Mouse (Mus musculus): ENCODE measurements at regions not wholly inside any gene's neighbourhood (a gene's known extent, or its start where the extent isn't known, plus 50 kb on each side); places are given as distances from the start of the nearest gene placed in this dataset.

GRCm38 (mm10) chr8:89685696-89686095 is 641.7 kb upstream of the Sall1 start:
- H3K9me3 ChIP-seq (ENCODE audit: control insufficient read depth, low read length): 0 out of 2 replicates have a peak, but pooled peaks cover 3% of the 10 kb centered on the region
- H3K4me2 ChIP-seq (ENCODE audit: low read length): no peak overlapping the region
- H3K9ac ChIP-seq (replicated peaks; ENCODE audit: low read length): no peak overlapping the region
- WGBS: 97% methylated on average over 6 of the region's 6 CpGs
- no peak for ATAC-seq (ENCODE audit: low FRiP score, low TSS enrichment)
- H3K4me1 ChIP-seq (ENCODE audit: control insufficient read depth, insufficient read depth, low read length): no peaks in the 10 kb centered on the region
- no peak overlapping the region for H3K4me3 ChIP-seq (replicated peaks; ENCODE audit: low read depth, low read length)
- DNase-seq: no peak
- 0 out of 2 replicates have a peak, but pooled peaks cover 3% of the 10 kb centered on the region for H3K27me3 ChIP-seq (ENCODE audit: control insufficient read depth, insufficient read depth, low read length)
- no peaks in the 10 kb centered on the region for H3K36me3 ChIP-seq (ENCODE audit: control insufficient read depth, insufficient read depth, low read length)
- no peak overlapping the region for H3K27ac ChIP-seq (replicated peaks; ENCODE audit: low read depth, low read length)

GRCm38 (mm10) chr8:89680937-89681336 is 637.0 kb upstream of the Sall1 start:
- Histone ChIP-seq H3K9ac (replicated peaks; ENCODE audit: low read length) (no peak overlapping the region), H3K4me2 (ENCODE audit: low read length) (no peak overlapping the region), H3K27me3 (ENCODE audit: control insufficient read depth, insufficient read depth, low read length) (0 out of 2 replicates have a peak, but pooled peaks cover 5% of the 10 kb centered on the region), H3K9me3 (ENCODE audit: control insufficient read depth, low read length) (no peaks in the 10 kb centered on the region), H3K4me3 (replicated peaks; ENCODE audit: low read depth, low read length) (no peak overlapping the region), H3K27ac (replicated peaks; ENCODE audit: low read depth, low read length) (no peak overlapping the region), H3K4me1 (ENCODE audit: control insufficient read depth, insufficient read depth, low read length) (peaks cover 13% of the 10 kb centered on the region), H3K36me3 (ENCODE audit: control insufficient read depth, insufficient read depth, low read length) (no peaks in the 10 kb centered on the region)
- 94% methylated on average over 4 of the region's 4 CpGs for WGBS
- ATAC-seq (ENCODE audit: low FRiP score, low TSS enrichment) (no peak), DNase-seq (no peak)

- WGBS: 58% methylated on average over 5 of the region's 5 CpGs
- Histone ChIP-seq H3K9ac (replicated peaks; ENCODE audit: low read length) (no peak overlapping the region), H3K4me3 (replicated peaks; ENCODE audit: low read depth, low read length) (no peak overlapping the region), H3K4me2 (ENCODE audit: low read length) (no peak overlapping the region), H3K27ac (replicated peaks; ENCODE audit: low read depth, low read length) (no peak overlapping the region), H3K27me3 (ENCODE audit: control insufficient read depth, insufficient read depth, low read length) (0 out of 2 replicates have a peak, but pooled peaks cover 5% of the 10 kb centered on the region), H3K9me3 (ENCODE audit: control insufficient read depth, low read length) (no peaks in the 10 kb centered on the region), H3K36me3 (ENCODE audit: control insufficient read depth, insufficient read depth, low read length) (no peaks in the 10 kb centered on the region), H3K4me1 (ENCODE audit: control insufficient read depth, insufficient read depth, low read length) (peaks cover 13% of the 10 kb centered on the region)
- no peak for DNase-seq
- ATAC-seq (ENCODE audit: low FRiP score, low TSS enrichment): no peak
These were observed 636.4 kb upstream of the Sall1 start for GRCm38 (mm10) chr8:89680341-89680740.

- no peaks in the 10 kb centered on the region for H3K36me3 ChIP-seq (ENCODE audit: control insufficient read depth, insufficient read depth, low read length)
- H3K4me1 ChIP-seq (ENCODE audit: control insufficient read depth, insufficient read depth, low read length): peaks cover 13% of the 10 kb centered on the region
- peak; percentile 29 for DNase-seq
- no peak overlapping the region for H3K9ac ChIP-seq (replicated peaks; ENCODE audit: low read length)
- no peak overlapping the region for H3K4me2 ChIP-seq (ENCODE audit: low read length)
- 0 out of 2 replicates have a peak, but pooled peaks cover 5% of the 10 kb centered on the region for H3K27me3 ChIP-seq (ENCODE audit: control insufficient read depth, insufficient read depth, low read length)
- WGBS: 9% methylated on average over 4 of the region's 4 CpGs
- H3K27ac ChIP-seq (replicated peaks; ENCODE audit: low read depth, low read length): peak overlapping the region; percentile 27; the same call in 1 of the 2 replicates
- no peak overlapping the region for H3K4me3 ChIP-seq (replicated peaks; ENCODE audit: low read depth, low read length)
- H3K9me3 ChIP-seq (ENCODE audit: control insufficient read depth, low read length): no peaks in the 10 kb centered on the region
- ATAC-seq (ENCODE audit: low FRiP score, low TSS enrichment): no peak
These were observed 635.6 kb upstream of the Sall1 start for GRCm38 (mm10) chr8:89679551-89679950.

GRCm38 (mm10) chr8:89677266-89677665 is 633.3 kb upstream of the Sall1 start:
- H3K4me2 ChIP-seq (ENCODE audit: low read length): no peak overlapping the region

GRCm38 (mm10) chr8:89673911-89674310 is 629.9 kb upstream of the Sall1 start:
- Histone ChIP-seq H3K36me3 (ENCODE audit: control insufficient read depth, insufficient read depth, low read length) (no peaks in the 10 kb centered on the region), H3K4me3 (replicated peaks; ENCODE audit: low read depth, low read length) (no peak overlapping the region), H3K27me3 (ENCODE audit: control insufficient read depth, insufficient read depth, low read length) (0 out of 2 replicates have a peak, but pooled peaks cover 5% of the 10 kb centered on the region), H3K9ac (replicated peaks; ENCODE audit: low read length) (no peak overlapping the region), H3K4me1 (ENCODE audit: control insufficient read depth, insufficient read depth, low read length) (no peaks in the 10 kb centered on the region), H3K9me3 (ENCODE audit: control insufficient read depth, low read length) (no peaks in the 10 kb centered on the region), H3K4me2 (ENCODE audit: low read length) (no peak overlapping the region), H3K27ac (replicated peaks; ENCODE audit: low read depth, low read length) (no peak overlapping the region)
- DNase-seq (no peak), ATAC-seq (ENCODE audit: low FRiP score, low TSS enrichment) (no peak)
- WGBS: 89% methylated on average over 4 of the region's 4 CpGs

More at GRCm38 (mm10) chr8:89677266-89677665, 633.3 kb upstream of the Sall1 start:
- ATAC-seq (ENCODE audit: low FRiP score, low TSS enrichment) (no peak), DNase-seq (no peak)
- Histone ChIP-seq H3K36me3 (ENCODE audit: control insufficient read depth, insufficient read depth, low read length) (no peaks in the 10 kb centered on the region), H3K9ac (replicated peaks; ENCODE audit: low read length) (no peak overlapping the region), H3K27me3 (ENCODE audit: control insufficient read depth, insufficient read depth, low read length) (0 out of 2 replicates have a peak, but pooled peaks cover 5% of the 10 kb centered on the region), H3K27ac (replicated peaks; ENCODE audit: low read depth, low read length) (no peak overlapping the region), H3K4me1 (ENCODE audit: control insufficient read depth, insufficient read depth, low read length) (peaks cover 13% of the 10 kb centered on the region), H3K4me3 (replicated peaks; ENCODE audit: low read depth, low read length) (no peak overlapping the region), H3K9me3 (ENCODE audit: control insufficient read depth, low read length) (no peaks in the 10 kb centered on the region)
- 18% methylated on average over 5 of the region's 5 CpGs for WGBS

- Histone ChIP-seq H3K9ac (replicated peaks; ENCODE audit: low read length) (no peak overlapping the region), H3K4me3 (replicated peaks; ENCODE audit: low read depth, low read length) (no peak overlapping the region), H3K27me3 (ENCODE audit: control insufficient read depth, insufficient read depth, low read length) (no peaks in the 10 kb centered on the region), H3K36me3 (ENCODE audit: control insufficient read depth, insufficient read depth, low read length) (no peaks in the 10 kb centered on the region), H3K4me1 (ENCODE audit: control insufficient read depth, insufficient read depth, low read length) (no peaks in the 10 kb centered on the region), H3K4me2 (ENCODE audit: low read length) (no peak overlapping the region), H3K9me3 (ENCODE audit: control insufficient read depth, low read length) (no peaks in the 10 kb centered on the region), H3K27ac (replicated peaks; ENCODE audit: low read depth, low read length) (no peak overlapping the region)
- WGBS: 87% methylated on average over 5 of the region's 5 CpGs
- DNase-seq: no peak
- ATAC-seq (ENCODE audit: low FRiP score, low TSS enrichment): no peak
These were observed 628.7 kb upstream of the Sall1 start for GRCm38 (mm10) chr8:89672631-89673030.

- Histone ChIP-seq H3K27me3 (ENCODE audit: control insufficient read depth, insufficient read depth, low read length) (no peaks in the 10 kb centered on the region), H3K9me3 (ENCODE audit: control insufficient read depth, low read length) (no peaks in the 10 kb centered on the region), H3K4me2 (ENCODE audit: low read length) (no peak overlapping the region), H3K27ac (replicated peaks; ENCODE audit: low read depth, low read length) (no peak overlapping the region), H3K9ac (replicated peaks; ENCODE audit: low read length) (no peak overlapping the region), H3K4me1 (ENCODE audit: control insufficient read depth, insufficient read depth, low read length) (no peaks in the 10 kb centered on the region), H3K36me3 (ENCODE audit: control insufficient read depth, insufficient read depth, low read length) (no peaks in the 10 kb centered on the region), H3K4me3 (replicated peaks; ENCODE audit: low read depth, low read length) (no peak overlapping the region)
- 95% methylated on average over 9 of the region's 9 CpGs for WGBS
- no peak for DNase-seq
- ATAC-seq (ENCODE audit: low FRiP score, low TSS enrichment): no peak
These were observed 621.1 kb upstream of the Sall1 start for GRCm38 (mm10) chr8:89664911-89665689.

- H3K4me2 ChIP-seq (ENCODE audit: low read length): no peak overlapping the region
- 82% methylated on average over 10 of the region's 10 CpGs for WGBS
- no peak for DNase-seq
These were observed 619.9 kb upstream of the Sall1 start for GRCm38 (mm10) chr8:89663859-89664258.

More at GRCm38 (mm10) chr8:89663859-89664258, 619.9 kb upstream of the Sall1 start:
- ATAC-seq (ENCODE audit: low FRiP score, low TSS enrichment): no peak
- Histone ChIP-seq H3K27me3 (ENCODE audit: control insufficient read depth, insufficient read depth, low read length) (no peaks in the 10 kb centered on the region), H3K9me3 (ENCODE audit: control insufficient read depth, low read length) (no peaks in the 10 kb centered on the region), H3K9ac (replicated peaks; ENCODE audit: low read length) (no peak overlapping the region), H3K27ac (replicated peaks; ENCODE audit: low read depth, low read length) (no peak overlapping the region), H3K4me1 (ENCODE audit: control insufficient read depth, insufficient read depth, low read length) (no peaks in the 10 kb centered on the region), H3K4me3 (replicated peaks; ENCODE audit: low read depth, low read length) (no peak overlapping the region), H3K36me3 (ENCODE audit: control insufficient read depth, insufficient read depth, low read length) (no peaks in the 10 kb centered on the region)

Measured in midbrain, embryonic 14.5 days (tissue).